Mouse (Mus musculus) heart, embryonic 16.5 days (tissue): Measurements from ENCODE around the gene Mapk7. TPM values are rescaled to one million over a fixed set of nuclear protein-coding genes. Genes with fewer than 3 reads are reported as not detected.
A peak's percentile ranks its signal among the peaks of the same experiment; 100 is the strongest.

Experiments used
- ATAC-seq: fragments of 200-750 bp; cut with Nextera tagmentation; replicated peaks from 2 replicates; pipeline ENCODE4 v1.8.0; 2017; ENCODE audit warnings: moderate number of reproducible peaks; ENCODE audit not compliant: insufficient read depth, low FRiP score; ENCODE audit errors: extremely low read depth
- H3K27ac ChIP-seq: fragments of 300-500 bp; sonication (generic); 2 replicates; pipeline ENCODE4 v1.5.1; 2014; ENCODE audit warnings: mild to moderate bottlenecking, low read length, control low read depth, moderate library complexity
- H3K27me3 ChIP-seq: fragments of 300-500 bp; sonication (generic); 2 replicates; pipeline ENCODE4 v1.6.1; 2014; ENCODE audit warnings: low read length, mixed read lengths; ENCODE audit not compliant: control insufficient read depth, insufficient read depth
- H3K36me3 ChIP-seq: fragments of 300-500 bp; sonication (generic); 2 replicates; pipeline ENCODE4 v1.6.1; 2014; ENCODE audit not compliant: control insufficient read depth, insufficient read depth
- H3K4me1 ChIP-seq: fragments of 300-500 bp; sonication (generic); 2 replicates; pipeline ENCODE4 v1.6.1; 2014; ENCODE audit warnings: low read length, mixed read lengths; ENCODE audit not compliant: control insufficient read depth, insufficient read depth
- H3K4me2 ChIP-seq: fragments of 300-500 bp; sonication (generic); 2 replicates; pipeline ENCODE4 v1.6.1; 2014; ENCODE audit warnings: low read depth, mild to moderate bottlenecking, control low read depth, low read length
- H3K4me3 ChIP-seq: fragments of 300-500 bp; sonication (generic); 2 replicates; pipeline ENCODE4 v1.5.1; 2014; ENCODE audit warnings: mild to moderate bottlenecking, control low read depth, low read length
- H3K9ac ChIP-seq: fragments of 300-500 bp; sonication (generic); 2 replicates; pipeline ENCODE4 v1.6.1; 2014; ENCODE audit warnings: low read length, control low read depth
- H3K9me3 ChIP-seq: fragments of 300-500 bp; sonication (generic); replicated peaks from 2 replicates; pipeline ENCODE4 v1.6.1; 2016; ENCODE audit warnings: low read length; ENCODE audit not compliant: control insufficient read depth
- WGBS: fragments of 180-500 bp; shearing (Covaris S2); extraction: QIAGEN DNeasy Blood & Tissue Kit; methylation state at CpG from one replicate; pipeline ENCODE4 v1.1.7; 2014; 5-methylcytosine and 5-hydroxymethylcytosine counted together
- polyA plus RNA-seq: library from polyadenylated mRNA; unstranded; fragments of >200 nt; fragmentation: Nextera tagmentation; extraction: Ambion mirVana; gene quantifications from 2 replicates; pipeline ENCODE4 v1.2.1, GENCODE M21; 2015

Gene Mapk7
- polyA plus RNA-seq, 1 experiment from 2014 or later = 27.4 TPM

GRCm38 (mm10) chr11:61526872-61527271 is 32.7 kb upstream of the Mapk7 start:
- peaks cover 3% of the 10 kb centered on the region; the same call in 1 of the 2 replicates for H3K4me1 ChIP-seq
- no peak overlapping the region for H3K4me2 ChIP-seq
- H3K9ac ChIP-seq = no peak overlapping the region
- H3K36me3 ChIP-seq = peaks cover 16% of the 10 kb centered on the region
- WGBS = 75% methylated on average over 1 of the region's 1 CpGs
- no peak overlapping the region for H3K4me3 ChIP-seq
- no peak overlapping the region; the same call in 1 of the 2 replicates for H3K27ac ChIP-seq
- no peak; the same call in 1 of the 2 replicates for ATAC-seq
- no peaks in the 10 kb centered on the region for H3K9me3 ChIP-seq
- H3K27me3 ChIP-seq = no peaks in the 10 kb centered on the region

GRCm38 (mm10) chr11:61519484-61520107 is 25.4 kb upstream of the Mapk7 start:
- Histone ChIP-seq H3K27ac (no peak overlapping the region), H3K27me3 (no peaks in the 10 kb centered on the region), H3K9me3 (no peaks in the 10 kb centered on the region), H3K9ac (no peak overlapping the region), H3K4me1 (peaks cover 5% of the 10 kb centered on the region), H3K36me3 (peaks cover 33% of the 10 kb centered on the region), H3K4me2 (no peak overlapping the region), H3K4me3 (no peak overlapping the region)
- ATAC-seq = no peak
- WGBS = 68% methylated on average over 3 of the region's 3 CpGs

GRCm38 (mm10) chr11:61518871-61519270 is 24.7 kb upstream of the Mapk7 start:
- Histone ChIP-seq H3K9me3 (no peaks in the 10 kb centered on the region), H3K9ac (no peak overlapping the region), H3K36me3 (peaks cover 34% of the 10 kb centered on the region), H3K4me3 (no peak overlapping the region), H3K27me3 (no peaks in the 10 kb centered on the region), H3K27ac (no peak overlapping the region), H3K4me2 (no peak overlapping the region), H3K4me1 (peaks cover 5% of the 10 kb centered on the region)
- 53% methylated on average over 3 of the region's 3 CpGs for WGBS
- ATAC-seq = no peak; the same call in 1 of the 2 replicates

GRCm38 (mm10) chr11:61517971-61518370 is 23.8 kb upstream of the Mapk7 start:
- Histone ChIP-seq H3K36me3 (peaks cover 33% of the 10 kb centered on the region), H3K4me1 (peaks cover 5% of the 10 kb centered on the region), H3K27me3 (no peaks in the 10 kb centered on the region), H3K4me2 (no peak overlapping the region), H3K4me3 (no peak overlapping the region), H3K9ac (no peak overlapping the region), H3K27ac (no peak overlapping the region), H3K9me3 (no peaks in the 10 kb centered on the region)
- WGBS = 74% methylated on average over 1 of the region's 1 CpGs
- ATAC-seq = no peak

GRCm38 (mm10) chr11:61514953-61515352 is 20.7 kb upstream of the Mapk7 start:
- ATAC-seq = no peak
- H3K4me2 ChIP-seq = no peak overlapping the region
- H3K36me3 ChIP-seq = peaks cover 13% of the 10 kb centered on the region

GRCm38 (mm10) chr11:61504713-61505257 is 10.6 kb upstream of the Mapk7 start, which contains the start of gene B9d1:
TSS of gene B9d1 (plus strand) at chr11:61505144.
- no peaks in the 10 kb centered on the region for H3K9me3 ChIP-seq
- peak within 1 kb of the TSS; percentile 82 for H3K4me2 ChIP-seq
- peak within 1 kb of the TSS; percentile 82 for H3K9ac ChIP-seq
- peak; percentile 92 for ATAC-seq
- WGBS = under 1% methylated on average over 39 of the region's 39 CpGs
- H3K36me3 ChIP-seq = no peaks in the 10 kb centered on the region
- peaks cover 7% of the 10 kb centered on the region for H3K4me1 ChIP-seq
- H3K4me3 ChIP-seq = peak within 1 kb of the TSS; percentile 67
- peak within 1 kb of the TSS; percentile 58; the same call in 1 of the 2 replicates for H3K27ac ChIP-seq
- H3K27me3 ChIP-seq = no peaks in the 10 kb centered on the region

More at GRCm38 (mm10) chr11:61514953-61515352, 20.7 kb upstream of the Mapk7 start:
- Histone ChIP-seq H3K4me1 (peaks cover 5% of the 10 kb centered on the region), H3K9me3 (no peaks in the 10 kb centered on the region), H3K27me3 (no peaks in the 10 kb centered on the region), H3K27ac (no peak overlapping the region), H3K9ac (no peak overlapping the region), H3K4me3 (no peak overlapping the region)
- 55% methylated on average over 3 of the region's 3 CpGs for WGBS

GRCm38 (mm10) chr11:61503933-61504332 is 9.7 kb upstream of the Mapk7 start:
- WGBS = 76% methylated on average over 8 of the region's 8 CpGs

GRCm38 (mm10) chr11:61498736-61499504 is 4.7 kb upstream of the Mapk7 start:
- Histone ChIP-seq H3K4me3 (no peak overlapping the region), H3K9me3 (no peaks in the 10 kb centered on the region; the same call in 1 of the 2 replicates), H3K27me3 (no peaks in the 10 kb centered on the region), H3K36me3 (no peaks in the 10 kb centered on the region), H3K4me1 (peaks cover 7% of the 10 kb centered on the region), H3K4me2 (no peak overlapping the region), H3K9ac (no peak overlapping the region; the same call in 1 of the 2 replicates), H3K27ac (peak overlapping the region; percentile 76)
- ATAC-seq = no peak
- WGBS = 53% methylated on average over 6 of the region's 6 CpGs

More at GRCm38 (mm10) chr11:61503933-61504332, 9.7 kb upstream of the Mapk7 start:
- Histone ChIP-seq H3K9me3 (no peaks in the 10 kb centered on the region), H3K36me3 (no peaks in the 10 kb centered on the region), H3K4me2 (no peak overlapping the region), H3K27me3 (no peaks in the 10 kb centered on the region), H3K4me1 (peaks cover 9% of the 10 kb centered on the region), H3K4me3 (no peak overlapping the region), H3K27ac (no peak overlapping the region), H3K9ac (no peak overlapping the region)
- no peak for ATAC-seq

GRCm38 (mm10) chr11:61497490-61497889 is 3.3 kb upstream of the Mapk7 start:
- no peak overlapping the region for H3K4me3 ChIP-seq
- H3K9me3 ChIP-seq = no peaks in the 10 kb centered on the region; the same call in 1 of the 2 replicates
- H3K27ac ChIP-seq = no peak overlapping the region
- H3K36me3 ChIP-seq = no peaks in the 10 kb centered on the region
- H3K9ac ChIP-seq = no peak overlapping the region
- no peak overlapping the region for H3K4me2 ChIP-seq
- no peak for ATAC-seq
- WGBS = 63% methylated on average over 1 of the region's 1 CpGs
- peaks cover 14% of the 10 kb centered on the region for H3K4me1 ChIP-seq
- H3K27me3 ChIP-seq = no peaks in the 10 kb centered on the region
